Mouse (Mus musculus): ENCODE results near the gene Tal1.

Tal1 gene

GRCm38 (mm10) chr4:115056371-115056920 lies at the start of gene Tal1:
Gene Tal1 (plus strand): TSS chr4:115056426.
- Histone ChIP-seq H3K4me1 (replicated peaks; ENCODE audit: low read depth, low read length) (peaks cover 50% of the 10 kb centered on the region), H3K27me3 (ENCODE audit: insufficient read depth, low read length) (peaks cover 96% of the 10 kb centered on the region), H3K36me3 (ENCODE audit: insufficient read depth, low read length) (no peaks in the 10 kb centered on the region), H3K4me3 (replicated peaks; ENCODE audit: low read length) (peak within 1 kb of the TSS; percentile 77), H3K9me3 (ENCODE audit: low read length) (no peaks in the 10 kb centered on the region)
- TF ChIP-seq POU5F1 (IDR thresholded peaks at IDR 0.05; ENCODE audit: borderline replicate concordance, low read length) = no peak
- TF ChIP-seq NANOG (IDR thresholded peaks at IDR 0.05; ENCODE audit: borderline replicate concordance, low read length) = no peak
- TF ChIP-seq CTCF (conservative IDR thresholded peaks at IDR 0.05; ENCODE audit: low read length) = no peak

- Histone ChIP-seq H3K27me3 (ENCODE audit: insufficient read depth, low read length) (no peaks in the 10 kb centered on the region), H3K9me3 (ENCODE audit: low read length) (no peaks in the 10 kb centered on the region), H3K4me1 (replicated peaks; ENCODE audit: low read depth, low read length) (peaks cover 8% of the 10 kb centered on the region), H3K4me3 (replicated peaks; ENCODE audit: low read length) (no peak overlapping the region), H3K36me3 (ENCODE audit: insufficient read depth, low read length) (peaks cover 81% of the 10 kb centered on the region)
- TF ChIP-seq NANOG (IDR thresholded peaks at IDR 0.05; ENCODE audit: borderline replicate concordance, low read length) (no peak), CTCF (conservative IDR thresholded peaks at IDR 0.05; ENCODE audit: low read length) (no peak)
These were observed 42.0 kb upstream of the Tal1 start for GRCm38 (mm10) chr4:115014276-115014675.

GRCm38 (mm10) chr4:115019997-115020396 lies 36.2 kb upstream of the Tal1 start:
- Histone ChIP-seq H3K9me3 (ENCODE audit: low read length) (no peaks in the 10 kb centered on the region), H3K4me3 (replicated peaks; ENCODE audit: low read length) (no peak overlapping the region), H3K36me3 (ENCODE audit: insufficient read depth, low read length) (peaks cover 80% of the 10 kb centered on the region), H3K4me1 (replicated peaks; ENCODE audit: low read depth, low read length) (no peaks in the 10 kb centered on the region), H3K27me3 (ENCODE audit: insufficient read depth, low read length) (no peaks in the 10 kb centered on the region)
- TF ChIP-seq POU5F1 (IDR thresholded peaks at IDR 0.05; ENCODE audit: borderline replicate concordance, low read length) (no peak), NANOG (IDR thresholded peaks at IDR 0.05; ENCODE audit: borderline replicate concordance, low read length) (no peak), CTCF (conservative IDR thresholded peaks at IDR 0.05; ENCODE audit: low read length) (no peak)

GRCm38 (mm10) chr4:115035043-115035442 lies 21.2 kb upstream of the Tal1 start:
- H3K4me3 ChIP-seq (replicated peaks; ENCODE audit: low read length) = no peak overlapping the region
- no peak for TF ChIP-seq POU5F1 (IDR thresholded peaks at IDR 0.05; ENCODE audit: borderline replicate concordance, low read length)
- no peak for TF ChIP-seq CTCF (conservative IDR thresholded peaks at IDR 0.05; ENCODE audit: low read length)
- peak; percentile 59; the same call in 1 of the 2 replicates for TF ChIP-seq NANOG (IDR thresholded peaks at IDR 0.05; ENCODE audit: borderline replicate concordance, low read length)
- 0 out of 2 replicates have a peak, but pooled peaks cover 4% of the 10 kb centered on the region for H3K4me1 ChIP-seq (replicated peaks; ENCODE audit: low read depth, low read length)
- H3K9me3 ChIP-seq (ENCODE audit: low read length) = no peaks in the 10 kb centered on the region
- peaks cover 66% of the 10 kb centered on the region for H3K36me3 ChIP-seq (ENCODE audit: insufficient read depth, low read length)
- H3K27me3 ChIP-seq (ENCODE audit: insufficient read depth, low read length) = no peaks in the 10 kb centered on the region

- Histone ChIP-seq H3K9me3 (ENCODE audit: low read length) (no peaks in the 10 kb centered on the region), H3K4me3 (replicated peaks; ENCODE audit: low read length) (no peak overlapping the region), H3K4me1 (replicated peaks; ENCODE audit: low read depth, low read length) (0 out of 2 replicates have a peak, but pooled peaks cover 4% of the 10 kb centered on the region), H3K36me3 (ENCODE audit: insufficient read depth, low read length) (peaks cover 61% of the 10 kb centered on the region), H3K27me3 (ENCODE audit: insufficient read depth, low read length) (no peaks in the 10 kb centered on the region)
- TF ChIP-seq NANOG (IDR thresholded peaks at IDR 0.05; ENCODE audit: borderline replicate concordance, low read length) (no peak), CTCF (conservative IDR thresholded peaks at IDR 0.05; ENCODE audit: low read length) (peak; percentile 67), POU5F1 (IDR thresholded peaks at IDR 0.05; ENCODE audit: borderline replicate concordance, low read length) (no peak)
These were observed 18.0 kb upstream of the Tal1 start for GRCm38 (mm10) chr4:115038242-115038641.

- H3K9me3 ChIP-seq (ENCODE audit: low read length) = no peaks in the 10 kb centered on the region
- H3K36me3 ChIP-seq (ENCODE audit: insufficient read depth, low read length) = peaks cover 23% of the 10 kb centered on the region
- no peak for TF ChIP-seq NANOG (IDR thresholded peaks at IDR 0.05; ENCODE audit: borderline replicate concordance, low read length)
- TF ChIP-seq CTCF (conservative IDR thresholded peaks at IDR 0.05; ENCODE audit: low read length) = no peak
- TF ChIP-seq POU5F1 (IDR thresholded peaks at IDR 0.05; ENCODE audit: borderline replicate concordance, low read length) = no peak
- peaks cover 12% of the 10 kb centered on the region for H3K4me1 ChIP-seq (replicated peaks; ENCODE audit: low read depth, low read length)
- no peak overlapping the region for H3K4me3 ChIP-seq (replicated peaks; ENCODE audit: low read length)
- peaks cover 22% of the 10 kb centered on the region for H3K27me3 ChIP-seq (ENCODE audit: insufficient read depth, low read length)
These were observed 10.6 kb upstream of the Tal1 start for GRCm38 (mm10) chr4:115045621-115046020.

- H3K9me3 ChIP-seq (ENCODE audit: low read length) = no peaks in the 10 kb centered on the region
These were observed 8.5 kb upstream of the Tal1 start for GRCm38 (mm10) chr4:115047750-115048149.

GRCm38 (mm10) chr4:115048190-115048589 lies 8.0 kb upstream of the Tal1 start:
- Histone ChIP-seq H3K9me3 (ENCODE audit: low read length) (no peaks in the 10 kb centered on the region), H3K4me3 (replicated peaks; ENCODE audit: low read length) (0 out of 2 replicates have a peak overlapping the region, but pooled peaks have one; percentile 5), H3K4me1 (replicated peaks; ENCODE audit: low read depth, low read length) (peaks cover 21% of the 10 kb centered on the region), H3K36me3 (ENCODE audit: insufficient read depth, low read length) (peaks cover 2% of the 10 kb centered on the region; the same call in 1 of the 2 replicates), H3K27me3 (ENCODE audit: insufficient read depth, low read length) (peaks cover 45% of the 10 kb centered on the region)
- TF ChIP-seq NANOG (IDR thresholded peaks at IDR 0.05; ENCODE audit: borderline replicate concordance, low read length) (no peak), CTCF (conservative IDR thresholded peaks at IDR 0.05; ENCODE audit: low read length) (no peak), POU5F1 (IDR thresholded peaks at IDR 0.05; ENCODE audit: borderline replicate concordance, low read length) (no peak)

More at GRCm38 (mm10) chr4:115047750-115048149, 8.5 kb upstream of the Tal1 start:
- TF ChIP-seq NANOG (IDR thresholded peaks at IDR 0.05; ENCODE audit: borderline replicate concordance, low read length) (0 out of 2 replicates have a peak, but pooled peaks have one; percentile 2), POU5F1 (IDR thresholded peaks at IDR 0.05; ENCODE audit: borderline replicate concordance, low read length) (no peak), CTCF (conservative IDR thresholded peaks at IDR 0.05; ENCODE audit: low read length) (peak; percentile 84)
- Histone ChIP-seq H3K36me3 (ENCODE audit: insufficient read depth, low read length) (peaks cover 2% of the 10 kb centered on the region; the same call in 1 of the 2 replicates), H3K4me3 (replicated peaks; ENCODE audit: low read length) (0 out of 2 replicates have a peak overlapping the region, but pooled peaks have one; percentile 5), H3K27me3 (ENCODE audit: insufficient read depth, low read length) (peaks cover 40% of the 10 kb centered on the region), H3K4me1 (replicated peaks; ENCODE audit: low read depth, low read length) (peaks cover 17% of the 10 kb centered on the region)
